Mouse (Mus musculus) embryonic facial prominence, embryonic 12.5 days (tissue): ENCODE data around the gene Actn2. TPM values are rescaled to one million over a fixed set of nuclear protein-coding genes. Genes with fewer than 3 reads are reported as not detected.

Experiments used
- ATAC-seq: fragments of 200-750 bp; cut with Nextera tagmentation; 2 replicates; pipeline ENCODE4 v1.8.0; 2017; ENCODE audit not compliant: insufficient number of reproducible peaks, insufficient read depth, low FRiP score, low TSS enrichment
- H3K27ac ChIP-seq: fragments of 300-500 bp; sonication (generic); 2 replicates; pipeline ENCODE4 v1.5.1; 2016; ENCODE audit warnings: mild to moderate bottlenecking
- H3K27me3 ChIP-seq: fragments of 300-500 bp; sonication (generic); 2 replicates; pipeline ENCODE4 v1.6.1; 2016; ENCODE audit warnings: mild to moderate bottlenecking, moderate library complexity
- H3K36me3 ChIP-seq: fragments of 300-500 bp; sonication (generic); 2 replicates; pipeline ENCODE4 v1.6.1; 2016; ENCODE audit warnings: mild to moderate bottlenecking
- H3K4me1 ChIP-seq: fragments of 300-500 bp; sonication (generic); 2 replicates; pipeline ENCODE4 v1.6.1; 2016
- H3K4me2 ChIP-seq: fragments of 300-500 bp; sonication (generic); replicated peaks from 2 replicates; pipeline ENCODE4 v1.6.1; 2016; ENCODE audit warnings: mild to moderate bottlenecking, moderate library complexity
- H3K4me3 ChIP-seq: fragments of 300-500 bp; sonication (generic); 2 replicates; pipeline ENCODE4 v1.5.1; 2016; ENCODE audit warnings: mild to moderate bottlenecking
- H3K9ac ChIP-seq: fragments of 300-500 bp; sonication (generic); 2 replicates; pipeline ENCODE4 v1.6.1; 2016; ENCODE audit warnings: mild to moderate bottlenecking, moderate library complexity
- H3K9me3 ChIP-seq: fragments of 300-500 bp; sonication (generic); 2 replicates; pipeline ENCODE4 v1.6.1; 2016; ENCODE audit warnings: mild to moderate bottlenecking, moderate library complexity
- WGBS: fragments of 180-500 bp; shearing (Covaris S2); methylation state at CpG from one replicate; pipeline ENCODE4 v1.1.7; 2016; 5-methylcytosine and 5-hydroxymethylcytosine counted together
- polyA plus RNA-seq: library from polyadenylated mRNA; unstranded; fragments of >200 nt; fragmentation: Nextera tagmentation; extraction: Ambion mirVana; gene quantifications from 2 replicates; pipeline ENCODE4 v1.2.1, GENCODE M21; 2016

The Actn2 gene
- polyA plus RNA-seq, 1 experiment from 2014 or later: 36.1 TPM

DNA sequence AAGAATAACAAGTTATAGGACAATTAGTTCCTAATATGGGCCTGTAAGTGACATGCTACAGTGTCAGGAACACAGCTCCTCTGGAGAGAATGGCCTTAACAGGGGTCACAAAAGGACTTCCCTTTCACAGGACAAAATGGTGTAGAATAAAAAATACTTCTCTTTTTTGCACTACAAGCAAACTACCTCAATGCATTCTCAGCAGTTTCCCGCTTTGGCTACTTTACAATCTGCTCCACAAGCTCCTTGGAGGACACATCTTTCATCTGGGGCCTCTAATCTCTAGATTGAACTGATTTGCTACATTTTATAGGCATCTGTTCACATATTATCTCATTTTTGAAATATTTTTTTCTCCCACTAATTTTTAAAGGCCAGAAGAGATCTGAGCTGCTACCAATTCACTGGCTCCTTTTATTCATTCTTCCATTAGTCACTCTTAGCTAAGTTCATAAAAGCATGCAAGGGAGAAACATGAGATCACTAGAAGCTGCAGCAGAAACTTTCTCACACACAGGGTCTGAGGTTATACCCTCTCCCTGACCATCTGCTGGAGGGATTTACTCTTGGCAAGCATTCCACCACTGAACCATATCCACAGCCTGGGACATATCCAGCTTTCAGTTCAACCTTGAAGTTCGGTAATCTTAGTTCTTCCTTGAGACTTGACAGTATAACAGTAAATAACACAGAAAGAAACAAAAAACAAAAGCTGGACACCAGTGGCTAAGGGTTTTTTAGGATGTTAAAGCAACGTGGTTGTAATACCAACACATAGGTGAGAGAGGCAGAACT lies 84.5 kb downstream of the Actn2 start:
- Histone ChIP-seq H3K27ac (no peak overlapping the region), H3K9ac (no peak overlapping the region), H3K36me3 (peaks cover 5% of the 10 kb centered on the region; the same call in 1 of the 2 replicates), H3K4me3 (peak overlapping the region; percentile 71), H3K9me3 (no peaks in the 10 kb centered on the region), H3K4me1 (peaks cover 13% of the 10 kb centered on the region; the same call in 1 of the 2 replicates), H3K27me3 (no peaks in the 10 kb centered on the region), H3K4me2 (peak overlapping the region; percentile 50)
- 69% methylated on average over 3 of the region's 3 CpGs for WGBS
- ATAC-seq: no peak

DNA sequence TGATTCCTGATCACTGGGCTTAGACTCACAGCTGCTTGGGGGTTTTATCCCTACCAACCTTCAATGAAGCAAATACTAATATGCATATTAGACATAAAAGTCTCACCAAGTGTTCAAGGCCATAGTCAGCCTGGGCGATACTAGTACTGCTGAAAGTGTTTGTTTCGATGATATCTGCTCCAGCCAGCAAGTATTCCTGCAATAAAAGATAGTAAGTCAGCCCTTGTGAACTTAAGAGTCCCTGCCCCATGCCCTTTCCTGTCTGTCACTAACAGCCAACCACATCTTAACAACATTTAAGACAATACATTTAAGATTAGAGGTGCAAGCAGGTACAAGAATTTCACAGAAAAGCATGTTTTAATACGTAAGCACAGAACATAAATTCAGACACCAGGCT lies 90.1 kb downstream of the Actn2 start:
- Histone ChIP-seq H3K4me2 (no peak overlapping the region), H3K27ac (no peak overlapping the region), H3K9ac (no peak overlapping the region), H3K4me3 (no peak overlapping the region), H3K36me3 (peaks cover 50% of the 10 kb centered on the region), H3K4me1 (0 out of 2 replicates have a peak, but pooled peaks cover under 1% of the 10 kb centered on the region), H3K27me3 (no peaks in the 10 kb centered on the region), H3K9me3 (no peaks in the 10 kb centered on the region)
- ATAC-seq: no peak
- 96% methylated on average over 3 of the region's 3 CpGs for WGBS

DNA sequence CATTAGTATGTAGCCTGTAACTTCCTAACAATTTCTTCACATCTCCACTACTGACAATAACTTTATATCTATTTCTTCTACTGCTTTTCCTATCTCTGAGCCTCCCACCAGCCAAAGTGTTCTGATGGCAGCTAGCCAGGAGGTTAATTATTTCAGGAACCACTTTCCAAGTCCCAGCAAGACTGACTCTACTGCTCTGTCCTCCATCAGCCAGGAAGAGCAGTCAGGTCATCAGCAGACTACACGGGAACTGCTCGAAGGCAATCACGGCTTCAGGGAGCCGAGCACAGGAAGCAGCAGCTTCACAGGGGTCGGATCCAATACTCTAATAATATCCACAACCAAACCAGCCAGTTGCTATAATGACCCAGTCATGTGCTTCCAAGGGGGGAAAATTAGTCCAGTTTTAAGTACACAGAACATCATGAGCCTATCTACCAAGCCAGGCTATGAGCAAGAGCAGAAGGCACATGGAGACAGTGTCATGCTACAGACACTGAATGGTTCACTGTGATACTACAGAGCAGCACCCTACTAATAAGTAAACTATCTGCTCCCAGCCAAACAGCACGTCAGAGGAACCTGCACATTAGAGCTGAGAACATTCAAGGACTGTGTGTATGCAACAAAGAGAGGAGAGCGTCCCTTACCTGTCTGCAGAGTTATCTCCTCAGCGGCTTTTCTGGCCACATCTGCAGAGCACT lies 91.2 kb downstream of the Actn2 start:
- no peak for ATAC-seq
- H3K36me3 ChIP-seq: peaks cover 56% of the 10 kb centered on the region

DNA sequence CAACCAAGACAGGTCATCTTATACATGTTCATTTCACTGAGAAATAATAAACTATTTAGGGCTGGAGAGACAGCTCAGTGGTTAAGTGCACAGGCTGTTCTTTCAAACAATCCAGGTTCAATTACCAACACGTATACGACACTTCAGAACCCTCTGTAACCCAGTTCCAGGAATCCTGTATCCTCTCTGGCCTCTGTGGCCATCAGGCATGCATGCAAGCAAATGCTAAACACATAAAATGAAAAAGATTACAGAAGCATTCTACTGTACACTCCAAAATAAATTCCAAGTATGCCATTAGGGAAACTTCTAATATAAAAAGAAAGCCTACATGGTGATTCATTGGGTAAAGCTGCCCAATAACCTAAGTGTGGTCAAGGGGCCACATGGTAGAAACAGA lies 94.6 kb downstream of the Actn2 start:
- no peak overlapping the region for H3K4me3 ChIP-seq
- H3K4me2 ChIP-seq: no peak overlapping the region
- ATAC-seq: no peak
- H3K4me1 ChIP-seq: no peaks in the 10 kb centered on the region
- no peak overlapping the region for H3K9ac ChIP-seq
- 99% methylated on average over 2 of the region's 2 CpGs for WGBS
- H3K36me3 ChIP-seq: peaks cover 84% of the 10 kb centered on the region
- no peak overlapping the region for H3K27ac ChIP-seq
- no peaks in the 10 kb centered on the region for H3K27me3 ChIP-seq
- H3K9me3 ChIP-seq: no peaks in the 10 kb centered on the region

More for the DNA sequence above, 91.2 kb downstream of the Actn2 start:
- WGBS: 88% methylated on average over 8 of the region's 8 CpGs
- Histone ChIP-seq H3K4me1 (no peaks in the 10 kb centered on the region), H3K27me3 (no peaks in the 10 kb centered on the region), H3K4me3 (no peak overlapping the region), H3K9ac (no peak overlapping the region), H3K4me2 (no peak overlapping the region), H3K27ac (no peak overlapping the region), H3K9me3 (no peaks in the 10 kb centered on the region)

DNA sequence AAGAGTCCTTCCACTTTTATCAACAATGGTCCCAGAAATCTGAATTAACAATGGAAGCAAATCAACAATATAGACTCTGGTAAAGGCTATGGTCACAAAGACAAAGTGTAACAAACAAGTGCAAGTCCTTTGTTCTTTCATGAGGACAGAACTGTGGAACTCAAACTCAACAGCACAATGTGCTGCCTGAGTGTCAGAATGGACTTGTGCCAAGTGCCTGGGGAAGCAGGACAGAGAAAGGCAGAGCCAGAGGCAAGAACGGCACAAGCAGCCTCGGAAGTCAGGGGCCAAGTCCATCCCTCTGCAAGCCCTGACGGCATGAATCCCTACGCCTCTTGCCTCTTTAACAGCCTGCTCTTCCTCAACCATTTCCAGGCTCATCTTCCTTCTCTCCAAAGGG lies 96.6 kb downstream of the Actn2 start:
- WGBS: 95% methylated on average over 4 of the region's 4 CpGs
- H3K4me1 ChIP-seq: no peaks in the 10 kb centered on the region
- ATAC-seq: no peak
- H3K9me3 ChIP-seq: no peaks in the 10 kb centered on the region
- H3K9ac ChIP-seq: no peak overlapping the region
- H3K4me2 ChIP-seq: no peak overlapping the region
- no peak overlapping the region for H3K27ac ChIP-seq
- H3K4me3 ChIP-seq: no peak overlapping the region
- peaks cover 71% of the 10 kb centered on the region for H3K36me3 ChIP-seq
- H3K27me3 ChIP-seq: no peaks in the 10 kb centered on the region

DNA sequence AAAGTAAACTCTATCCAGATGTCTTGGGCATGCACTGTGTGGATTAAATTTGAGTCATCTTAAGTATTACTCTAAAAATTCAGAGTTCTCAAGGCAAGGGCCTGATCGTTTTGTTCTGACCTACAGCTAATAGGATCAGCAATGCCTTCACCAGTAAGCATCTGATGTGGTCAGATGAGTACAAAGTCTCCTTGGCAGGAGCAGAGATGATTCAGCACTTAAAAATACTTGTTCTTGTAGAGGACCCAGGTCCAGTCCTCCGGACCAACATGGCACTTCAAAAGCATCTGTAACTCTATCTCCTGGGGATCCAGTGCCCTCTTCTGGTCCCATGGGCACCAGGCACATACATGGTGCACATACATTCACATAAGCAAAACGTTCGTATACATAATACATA lies 108.4 kb downstream of the Actn2 start:
- H3K4me2 ChIP-seq: no peak overlapping the region
- no peak for ATAC-seq
- WGBS: 89% methylated on average over 4 of the region's 4 CpGs
- H3K4me1 ChIP-seq: no peaks in the 10 kb centered on the region
- H3K27ac ChIP-seq: no peak overlapping the region
- H3K36me3 ChIP-seq: peaks cover 72% of the 10 kb centered on the region
- no peaks in the 10 kb centered on the region for H3K27me3 ChIP-seq
- no peaks in the 10 kb centered on the region for H3K9me3 ChIP-seq
- no peak overlapping the region for H3K4me3 ChIP-seq
- no peak overlapping the region for H3K9ac ChIP-seq

DNA sequence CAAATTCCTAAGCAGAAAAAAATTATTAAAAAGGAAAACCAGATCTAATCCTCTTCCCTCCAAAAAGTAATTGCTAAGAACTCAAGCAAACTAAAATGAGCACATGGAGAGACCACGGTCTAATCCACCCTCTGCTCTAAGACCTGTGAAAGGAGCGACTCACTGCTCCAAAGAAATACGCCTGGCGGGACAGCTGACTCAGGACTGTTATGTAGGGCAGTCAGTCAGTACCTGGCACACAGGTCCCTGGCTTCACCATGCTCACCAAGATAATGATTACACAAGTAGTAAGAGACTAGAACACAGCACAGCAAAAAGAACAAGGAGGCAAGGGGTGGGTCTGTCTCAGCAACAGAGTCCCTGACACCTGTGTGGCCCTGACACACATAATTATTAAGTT lies 112.3 kb downstream of the Actn2 start:
- Histone ChIP-seq H3K27me3 (no peaks in the 10 kb centered on the region), H3K36me3 (peaks cover 79% of the 10 kb centered on the region), H3K4me2 (no peak overlapping the region), H3K4me1 (no peaks in the 10 kb centered on the region), H3K27ac (no peak overlapping the region), H3K4me3 (no peak overlapping the region), H3K9me3 (no peaks in the 10 kb centered on the region), H3K9ac (no peak overlapping the region)
- WGBS: 78% methylated on average over 4 of the region's 4 CpGs
- no peak for ATAC-seq

DNA sequence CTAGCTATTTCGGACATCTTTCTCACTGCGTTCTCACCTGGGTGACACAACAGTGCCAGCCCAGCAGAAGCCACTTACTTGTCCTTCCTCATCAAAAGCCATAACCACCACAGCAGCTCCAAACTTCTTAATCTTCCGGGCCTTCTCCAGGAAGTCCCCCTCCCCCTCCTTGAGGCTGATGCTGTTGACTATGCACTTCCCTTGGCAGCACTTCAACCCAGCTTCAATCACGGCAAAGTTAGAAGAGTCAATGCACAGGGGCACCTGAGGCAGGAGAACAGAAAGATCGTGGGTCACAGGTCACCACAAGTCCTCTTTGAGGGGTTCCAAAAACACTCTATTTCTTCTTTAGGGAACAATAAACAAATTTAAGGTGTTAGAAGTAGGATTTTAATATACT lies 113.0 kb downstream of the Actn2 start:
- WGBS: 81% methylated on average over 5 of the region's 5 CpGs

More for the DNA sequence above, 113.0 kb downstream of the Actn2 start:
- ATAC-seq: no peak
- H3K27me3 ChIP-seq: no peaks in the 10 kb centered on the region
- H3K27ac ChIP-seq: no peak overlapping the region
- H3K9ac ChIP-seq: no peak overlapping the region
- H3K9me3 ChIP-seq: no peaks in the 10 kb centered on the region
- no peaks in the 10 kb centered on the region for H3K4me1 ChIP-seq
- H3K4me3 ChIP-seq: no peak overlapping the region
- H3K4me2 ChIP-seq: no peak overlapping the region
- H3K36me3 ChIP-seq: peaks cover 79% of the 10 kb centered on the region

Other genes with a start within 250 kb of the Actn2 start
- gene Ryr2, start 233.8 kb downstream of the Actn2 start, polyA plus RNA-seq: 1.2 TPM in 2 replicates
- gene Mtr, start 82.6 kb downstream of the Actn2 start, polyA plus RNA-seq: 21.6 and 22.4 TPM in 2 replicates
- gene Heatr1, start 54.3 kb upstream of the Actn2 start, polyA plus RNA-seq: 28.9 and 29.3 TPM in 2 replicates
- gene Lgals8, start 124.2 kb upstream of the Actn2 start, polyA plus RNA-seq: 18.0 and 20.5 TPM in 2 replicates
- 4.1 and 4.6 TPM in 2 replicates for gene Edaradd, start 179.7 kb upstream of the Actn2 start, polyA plus RNA-seq
- 8.1 and 8.3 TPM in 2 replicates for gene Ero1lb, start 225.1 kb upstream of the Actn2 start, polyA plus RNA-seq